Mouse (Mus musculus) MEL (cell line): ENCODE measurements around the gene Cmpk1. TPM values are rescaled to one million over a fixed set of nuclear protein-coding genes. Genes with fewer than 3 reads are reported as not detected.

Experiments used
- DNase-seq: peaks from one replicate; pipeline ENCODE4 v3.0.0; 2011; ENCODE audit warnings: low read depth, low spot score
- H3K27ac ChIP-seq: 2 replicates; pipeline ENCODE4 v1.5.1; 2012; ENCODE audit warnings: low read depth, mild to moderate bottlenecking, control low read depth, low read length, moderate library complexity; ENCODE audit not compliant: control insufficient read depth
- H3K27me3 ChIP-seq, 2 experiments: fragments of 150-350 bp in 1 of 2; sonication (generic) in 1 of 2; 2 replicates each; pipeline ENCODE4 v1.6.1; 2012; ENCODE audit warnings: low read length in 2 of 2, mild to moderate bottlenecking in 2 of 2, improper control_type of control experiment in 1 of 2, moderate library complexity in 1 of 2; ENCODE audit not compliant: insufficient read depth in 2 of 2, control insufficient read depth in 1 of 2
- H3K36me3 ChIP-seq, 2 experiments: 2 replicates each; pipeline ENCODE4 v1.6.1; 2012 to 2014; ENCODE audit warnings: low read length in 2 of 2, improper control_type of control experiment in 1 of 2, inconsistent platforms in 1 of 2, mild to moderate bottlenecking in 1 of 2; ENCODE audit not compliant: insufficient read depth in 2 of 2, control insufficient read depth in 1 of 2
- H3K4me1 ChIP-seq, 2 experiments: fragments of 150-350 bp in 1 of 2; sonication (generic) in 1 of 2; 2 replicates each; pipeline ENCODE4 v1.6.1; 2012; ENCODE audit warnings: low read length in 2 of 2, improper control_type of control experiment in 1 of 2, mild to moderate bottlenecking in 1 of 2; ENCODE audit not compliant: insufficient read depth in 2 of 2, control insufficient read depth in 1 of 2
- H3K4me3 ChIP-seq, 2 experiments: fragments of 150-350 bp in 1 of 2; sonication (generic) in 1 of 2; 2 replicates each; pipeline ENCODE4 v1.5.1; 2012; ENCODE audit warnings: low read depth in 2 of 2, low read length in 2 of 2, mild to moderate bottlenecking in 2 of 2, moderate library complexity in 2 of 2, control low read depth in 1 of 2, improper control_type of control experiment in 1 of 2; ENCODE audit not compliant: control insufficient read depth in 1 of 2, insufficient read depth in 1 of 2
- H3K79me2 ChIP-seq: 2 replicates; pipeline ENCODE4 v1.6.1; 2012; ENCODE audit warnings: mild to moderate bottlenecking, low read length, moderate library complexity; ENCODE audit not compliant: control insufficient read depth, poor library complexity, insufficient read depth
- H3K9ac ChIP-seq: 2 replicates; pipeline ENCODE4 v1.6.1; 2012; ENCODE audit warnings: low read depth, mild to moderate bottlenecking, control low read depth, low read length, moderate library complexity; ENCODE audit not compliant: control insufficient read depth, poor library complexity, severe bottlenecking
- H3K9me3 ChIP-seq: fragments of 150-350 bp; sonication (generic); replicated peaks from 2 replicates; pipeline ENCODE4 v1.6.1; 2012; ENCODE audit warnings: mild to moderate bottlenecking, low read length, improper control_type of control experiment, moderate library complexity; ENCODE audit not compliant: insufficient read depth
- E2F4 ChIP-seq: IDR thresholded peaks from 2 replicates; pipeline ENCODE4 v1.6.1; 2011; ENCODE audit warnings: low read depth, low read length, improper control_type of control experiment, borderline replicate concordance
- ELF1 ChIP-seq: IDR thresholded peaks from 2 replicates; pipeline ENCODE4 v1.6.1; 2014; ENCODE audit warnings: low read depth, mild to moderate bottlenecking, inconsistent platforms, low read length, improper control_type of control experiment, moderate library complexity
- EP300 ChIP-seq, 2 experiments: IDR thresholded peaks; 2 replicates each; pipeline ENCODE4 v1.6.1; 2011; ENCODE audit warnings: improper control_type of control experiment in 2 of 2, low read length in 2 of 2, low read depth in 1 of 2, mild to moderate bottlenecking in 1 of 2
- ETS1 ChIP-seq: IDR thresholded peaks from 2 replicates; pipeline ENCODE4 v1.6.1; 2012; ENCODE audit warnings: low read depth, mild to moderate bottlenecking, inconsistent platforms, low read length, improper control_type of control experiment, moderate library complexity
- GABPA ChIP-seq: IDR thresholded peaks from 2 replicates; pipeline ENCODE4 v1.6.1; 2012; ENCODE audit warnings: low read depth, mild to moderate bottlenecking, inconsistent platforms, low read length, improper control_type of control experiment, moderate library complexity
- GATA1 ChIP-seq: IDR thresholded peaks from 2 replicates; pipeline ENCODE4 v1.6.1; 2011; ENCODE audit warnings: low read depth, low read length, improper control_type of control experiment
- HCFC1 ChIP-seq: IDR thresholded peaks from 2 replicates; pipeline ENCODE4 v1.6.1; 2012; ENCODE audit warnings: low read depth, mild to moderate bottlenecking, inconsistent platforms, low read length, improper control_type of control experiment, moderate library complexity
- JUND ChIP-seq: IDR thresholded peaks from 2 replicates; pipeline ENCODE4 v1.6.1; 2011; ENCODE audit warnings: low read depth, mild to moderate bottlenecking, improper control_type of control experiment, low read length
- KAT2A ChIP-seq: conservative IDR thresholded peaks from 2 replicates; pipeline ENCODE4 v1.6.1; 2012; ENCODE audit warnings: low read depth, low read length, improper control_type of control experiment, inconsistent platforms
- MAX ChIP-seq: IDR thresholded peaks from 2 replicates; pipeline ENCODE4 v1.6.1; 2011; ENCODE audit warnings: low read length, improper control_type of control experiment
- MAZ ChIP-seq: IDR thresholded peaks from 2 replicates; pipeline ENCODE4 v1.6.1; 2012; ENCODE audit warnings: low read depth, mild to moderate bottlenecking, inconsistent platforms, low read length, improper control_type of control experiment
- MEF2A ChIP-seq: IDR thresholded peaks from 2 replicates; pipeline ENCODE4 v1.6.1; 2014; ENCODE audit warnings: low read depth, mild to moderate bottlenecking, inconsistent platforms, low read length, improper control_type of control experiment; ENCODE audit not compliant: poor library complexity, insufficient replicate concordance, severe bottlenecking; ENCODE audit errors: extremely low read depth
- MXI1 ChIP-seq: IDR thresholded peaks from 2 replicates; pipeline ENCODE4 v1.6.1; 2011; ENCODE audit warnings: mild to moderate bottlenecking, low read depth, low read length, improper control_type of control experiment
- MYB ChIP-seq: IDR thresholded peaks from 2 replicates; pipeline ENCODE4 v1.6.1; 2011; ENCODE audit warnings: mild to moderate bottlenecking, low read depth, low read length, improper control_type of control experiment
- MYC ChIP-seq: IDR thresholded peaks from 2 replicates; pipeline ENCODE4 v1.6.1; 2011; ENCODE audit warnings: low read depth, mild to moderate bottlenecking, low read length, improper control_type of control experiment, moderate library complexity
- NELFE ChIP-seq: IDR thresholded peaks from 2 replicates; pipeline ENCODE4 v1.6.1; 2011; ENCODE audit warnings: low read depth, low read length, improper control_type of control experiment
- NRF1 ChIP-seq: IDR thresholded peaks from 2 replicates; pipeline ENCODE4 v1.6.1; 2014; ENCODE audit warnings: low read depth, mild to moderate bottlenecking, inconsistent platforms, low read length, improper control_type of control experiment, moderate library complexity; ENCODE audit not compliant: poor library complexity, insufficient read depth, severe bottlenecking
- POLR2A ChIP-seq, 2 experiments: IDR thresholded peaks; 2 replicates each; pipeline ENCODE4 v1.6.1; 2011 to 2012; ENCODE audit warnings: low read length in 2 of 2, mild to moderate bottlenecking in 2 of 2, control low read depth in 1 of 2, improper control_type of control experiment in 1 of 2, low read depth in 1 of 2, moderate library complexity in 1 of 2; ENCODE audit not compliant: control insufficient read depth in 1 of 2, insufficient read depth in 1 of 2, poor library complexity in 1 of 2
- POLR2AphosphoS2 ChIP-seq: IDR thresholded peaks from 2 replicates; pipeline ENCODE4 v1.6.1; 2011; ENCODE audit warnings: low read length, improper control_type of control experiment
- POLR2AphosphoS5 ChIP-seq: IDR thresholded peaks from 2 replicates; pipeline ENCODE4 v1.6.1; 2012; ENCODE audit warnings: low read depth, borderline replicate concordance, mild to moderate bottlenecking, inconsistent platforms, low read length, moderate library complexity, mixed read lengths
- SIN3A ChIP-seq: IDR thresholded peaks from 2 replicates; pipeline ENCODE4 v1.6.1; 2012; ENCODE audit warnings: low read length, improper control_type of control experiment, inconsistent platforms
- SMC3 ChIP-seq: IDR thresholded peaks from 2 replicates; pipeline ENCODE4 v1.6.1; 2011; ENCODE audit warnings: low read depth, low read length, improper control_type of control experiment
- TAL1 ChIP-seq: IDR thresholded peaks from 2 replicates; pipeline ENCODE4 v1.6.1; 2012; ENCODE audit warnings: mild to moderate bottlenecking, inconsistent platforms, low read length, moderate library complexity, mixed read lengths
- TBP ChIP-seq: IDR thresholded peaks from 2 replicates; pipeline ENCODE4 v1.8.0; 2011; ENCODE audit warnings: low read depth, low read length, improper control_type of control experiment
- TCF12 ChIP-seq: IDR thresholded peaks from 2 replicates; pipeline ENCODE4 v1.6.1; 2014; ENCODE audit warnings: low read depth, mild to moderate bottlenecking, inconsistent platforms, low read length, improper control_type of control experiment, moderate library complexity
- UBTF ChIP-seq: IDR thresholded peaks from 2 replicates; pipeline ENCODE4 v1.6.1; 2012; ENCODE audit warnings: low read depth, mild to moderate bottlenecking, inconsistent platforms, low read length, improper control_type of control experiment, moderate library complexity, borderline replicate concordance; ENCODE audit not compliant: insufficient read depth
- USF2 ChIP-seq, 2 experiments: IDR thresholded peaks; 2 replicates each; pipeline ENCODE4 v1.6.1; 2011 to 2012; ENCODE audit warnings: improper control_type of control experiment in 2 of 2, low read length in 2 of 2, borderline replicate concordance in 1 of 2, inconsistent platforms in 1 of 2, low read depth in 1 of 2, mild to moderate bottlenecking in 1 of 2; ENCODE audit not compliant: insufficient read depth in 1 of 2
- ZC3H11A ChIP-seq: IDR thresholded peaks from 2 replicates; pipeline ENCODE4 v1.6.1; 2012; ENCODE audit warnings: low read depth, mild to moderate bottlenecking, inconsistent platforms, low read length, improper control_type of control experiment
- ZKSCAN1 ChIP-seq: IDR thresholded peaks from 2 replicates; pipeline ENCODE4 v1.6.1; 2012; ENCODE audit warnings: low read depth, mild to moderate bottlenecking, inconsistent platforms, low read length, improper control_type of control experiment, moderate library complexity
- ZMIZ1 ChIP-seq: IDR thresholded peaks from 2 replicates; pipeline ENCODE4 v1.6.1; 2012; ENCODE audit warnings: low read depth, mild to moderate bottlenecking, inconsistent platforms, low read length, improper control_type of control experiment, moderate library complexity
- polyA plus RNA-seq, 2 experiments: library from polyadenylated mRNA; stranded (reverse) in 1 of 2; unstranded in 1 of 2; fragments of >175 nt in 1 of 2; fragments of >200 nt in 1 of 2; gene quantifications; 2 replicates each; pipeline versions ENCODE4 v1.2.1 to v1.2.4; 2012; ENCODE audit warnings: low replicate concordance in 2 of 2, low read depth in 1 of 2; ENCODE audit not compliant: insufficient read length in 2 of 2, insufficient read depth in 1 of 2, missing spikeins in 1 of 2
- total RNA-seq: library from RNA; depleted of rRNA; stranded (reverse); fragments of 300-350 nt; gene quantifications from 2 replicates; pipeline ENCODE4 v1.2.3, GENCODE M21; 2012; rRNA removed

Gene Cmpk1
- total RNA-seq (28.7 and 33.4 TPM in 2 replicates), polyA plus RNA-seq (10 to 100 TPM in 1 of 2 experiments, not detected in 1; 33.7 TPM)

GRCm38 (mm10) chr4:114986591-114987432, at the start of gene Cmpk1:
TSS of gene Cmpk1 (minus strand) at chr4:114987241.
- DNase-seq: peak; percentile 86
- Histone ChIP-seq H3K36me3 (peaks cover 0 to 27% of the 10 kb centered on the region in 2 experiments; a peak in 2 of 4 replicates), H3K79me2 (peaks cover 25% of the 10 kb centered on the region), H3K4me3 (peak within 1 kb of the TSS; percentile 85 to 99), H3K9me3 (no peaks in the 10 kb centered on the region), H3K9ac (peak within 1 kb of the TSS; percentile 92), H3K27ac (peak within 1 kb of the TSS; percentile 93), H3K4me1 (peaks cover 12 to 16% of the 10 kb centered on the region in 2 experiments), H3K27me3 (no peaks in the 10 kb centered on the region)
- TF ChIP-seq MYC (peak; percentile 61), MEF2A (no peak), MXI1 (peak; percentile 41), TCF12 (peak; percentile 63), POLR2AphosphoS2 (peak; percentile 77; the same call in 1 of the 2 replicates), EP300 (IDR thresholded peaks at IDR 0.05; ENCODE audit: low read depth in 1 of 2, low read length in 2 of 2) (no peak), ZC3H11A (no peak), SIN3A (peak; percentile 67), KAT2A (peak; percentile 36; the same call in 1 of the 2 replicates), MYB (no peak), ELF1 (peak; percentile 72; the same call in 1 of the 2 replicates), NRF1 (no peak), NELFE (peak; percentile 83), ZMIZ1 (peak; percentile 88), ZKSCAN1 (no peak), TBP (peak; percentile 89), POLR2A (IDR thresholded peaks at IDR 0.05; ENCODE audit: control insufficient read depth in 1 of 2, insufficient read depth in 1 of 2, low read depth in 1 of 2, low read length in 2 of 2, poor library complexity in 1 of 2) (peak; percentile 84 to 94; a peak in 3 of 4 replicates), ETS1 (0 out of 2 replicates have a peak, but pooled peaks have one; percentile 6), HCFC1 (peak; percentile 83), SMC3 (no peak), MAX (peak; percentile 70; the same call in 1 of the 2 replicates), POLR2AphosphoS5 (no peak), MAZ (peak; percentile 82), GABPA (no peak), GATA1 (no peak), JUND (no peak), TAL1 (no peak), USF2 (IDR thresholded peaks at IDR 0.05; ENCODE audit: borderline replicate concordance in 1 of 2, insufficient read depth in 1 of 2, low read depth in 1 of 2, low read length in 2 of 2) (no peak), E2F4 (no peak), UBTF (0 out of 2 replicates have a peak, but pooled peaks have one; percentile 59)
